Comparison of ENCODE assay signal across 21 mouse cellular contexts in genomic region chr15:30190872-30191271, GRCm38 (mm10). TPM values are rescaled to one million over a fixed set of nuclear protein-coding genes. Genes with fewer than 3 reads are reported as not detected.
A peak's percentile ranks its signal among the peaks of the same experiment; 100 is the strongest.
DNase-seq lines count a peak whose midpoint lies in the region; ATAC-seq lines count a peak whose summit lies in the region.
"Had no signal": no experiment of that assay in that cellular context is flagged by ENCODE, and none has a peak within 500 bp of the region (broad histone marks: within the 10 kb centered on the region; RNA-seq: fewer than 3 reads in every experiment).

No protein-coding gene starts in this region.

- H3K4me2 ChIP-seq in neural tube, embryonic 15.5 days = no peak overlapping the region
- H3K4me2 ChIP-seq: embryonic facial prominence, embryonic 12.5 days; forebrain, embryonic 15.5 days; heart, embryonic 12.5 days; hindbrain, embryonic 14.5 days had no signal

- H3K4me1 ChIP-seq in neural tube, embryonic 15.5 days = peaks cover 15% of the 10 kb centered on the region; the same call in 1 of the 2 replicates
- H3K4me1 ChIP-seq: embryonic facial prominence, embryonic 12.5 days; heart, embryonic 12.5 days had no signal

- DNase-seq in frontal cortex, postnatal 10 days (ENCODE audit: low spot score in 2 of 2) = no peak
- DNase-seq in cerebellum, adult 18-20 months = peak; percentile 42 to 44
- peak; percentile 90 for DNase-seq in cerebellum, adult 9-10 months
- DNase-seq in cerebellum, postnatal 25 days = peak; percentile 39 to 45
- no peak for DNase-seq in urinary bladder, adult 2 months (ENCODE audit: low spot score)
- DNase-seq: adrenal gland, postnatal 25 days; embryo, embryonic 11 days; gastrocnemius, adult 2 months; gastrocnemius, postnatal 25 days; kidney, adult 2 months had no signal

- no peak overlapping the region for H3K27ac ChIP-seq in neural tube, embryonic 15.5 days (replicated peaks)
- H3K27ac ChIP-seq: embryonic facial prominence, embryonic 12.5 days; forebrain, embryonic 15.5 days; gastrocnemius, adult 2 months; hindbrain, embryonic 10.5 days; hindbrain, embryonic 14.5 days had no signal

- no peak overlapping the region for H3K9ac ChIP-seq in neural tube, embryonic 15.5 days (replicated peaks)
- H3K9ac ChIP-seq: embryonic facial prominence, embryonic 12.5 days; forebrain, embryonic 15.5 days; heart, embryonic 12.5 days; hindbrain, embryonic 14.5 days had no signal

- H3K4me3 ChIP-seq in neural tube, embryonic 15.5 days (replicated peaks) = no peak overlapping the region
- H3K4me3 ChIP-seq: embryonic facial prominence, embryonic 12.5 days; forebrain, embryonic 15.5 days; gastrocnemius, adult 2 months; heart, embryonic 12.5 days; hindbrain, embryonic 10.5 days had no signal

- H3K9me3 ChIP-seq in neural tube, embryonic 15.5 days (replicated peaks) = no peaks in the 10 kb centered on the region
- H3K9me3 ChIP-seq: embryonic facial prominence, embryonic 12.5 days had no signal

- no peaks in the 10 kb centered on the region for H3K36me3 ChIP-seq in neural tube, embryonic 15.5 days
- H3K36me3 ChIP-seq: embryonic facial prominence, embryonic 12.5 days; heart, embryonic 12.5 days; hindbrain, embryonic 10.5 days had no signal

- peak; percentile 60 for ATAC-seq in frontal cortex, adult (ENCODE audit: low TSS enrichment)
- ATAC-seq in neural tube, embryonic 15.5 days (ENCODE audit: low FRiP score) = no peak
- ATAC-seq: activated CD4-positive, CD25-positive, alpha-beta regulatory T cell, adult 4 months; forebrain, embryonic 15.5 days; intestine, embryonic 16.5 days; Patski had no signal

- H3K27me3 ChIP-seq in neural tube, embryonic 15.5 days (replicated peaks) = no peaks in the 10 kb centered on the region
- H3K27me3 ChIP-seq: CH12.LX; embryonic facial prominence, embryonic 12.5 days; forebrain, embryonic 15.5 days; heart, embryonic 12.5 days; Patski had no signal

RNA-seq across cellular contexts. Expression of gene Ctnnd2, which starts 18.5 kb away (rescaled TPM):
- 49.9 and 67.4 TPM in 2 replicates for polyA plus RNA-seq in neural tube, embryonic 15.5 days (2015; fragmentation: Nextera tagmentation; extraction: Ambion mirVana)
- polyA plus RNA-seq in urinary bladder, adult 2 months (2012; rRNA removed) = 11.1 and 16.1 TPM in 2 replicates

Comparison
In these comparisons a context has a peak if more than half of its experiments do, and no peak if none do; other contexts are left out.
1. DNase-seq: peak in cerebellum, adult 18-20 months (2 of 2), cerebellum, adult 9-10 months (single experiment) and cerebellum, postnatal 25 days (2 of 2); none in frontal cortex, postnatal 10 days (0 of 2) and urinary bladder, adult 2 months (single experiment).